Mouse (Mus musculus) MEL (cell line): ENCODE measurements around the gene Mip. TPM values are rescaled to one million over a fixed set of nuclear protein-coding genes. Genes with fewer than 3 reads are reported as not detected.
A peak's percentile ranks its signal among the peaks of the same experiment; 100 is the strongest.

Source experiments
- DNase-seq: peaks from one replicate; pipeline ENCODE4 v3.0.0; 2011; ENCODE audit warnings: low read depth, low spot score
- H3K27ac ChIP-seq: 2 replicates; pipeline ENCODE4 v1.5.1; 2012; ENCODE audit warnings: low read depth, mild to moderate bottlenecking, control low read depth, low read length, moderate library complexity; ENCODE audit not compliant: control insufficient read depth
- H3K27me3 ChIP-seq, 2 experiments: fragments of 150-350 bp in 1 of 2; sonication (generic) in 1 of 2; 2 replicates each; pipeline ENCODE4 v1.6.1; 2012; ENCODE audit warnings: low read length in 2 of 2, mild to moderate bottlenecking in 2 of 2, improper control_type of control experiment in 1 of 2, moderate library complexity in 1 of 2; ENCODE audit not compliant: insufficient read depth in 2 of 2, control insufficient read depth in 1 of 2
- H3K36me3 ChIP-seq, 2 experiments: 2 replicates each; pipeline ENCODE4 v1.6.1; 2012 to 2014; ENCODE audit warnings: low read length in 2 of 2, improper control_type of control experiment in 1 of 2, inconsistent platforms in 1 of 2, mild to moderate bottlenecking in 1 of 2; ENCODE audit not compliant: insufficient read depth in 2 of 2, control insufficient read depth in 1 of 2
- H3K4me1 ChIP-seq, 2 experiments: fragments of 150-350 bp in 1 of 2; sonication (generic) in 1 of 2; 2 replicates each; pipeline ENCODE4 v1.6.1; 2012; ENCODE audit warnings: low read length in 2 of 2, improper control_type of control experiment in 1 of 2, mild to moderate bottlenecking in 1 of 2; ENCODE audit not compliant: insufficient read depth in 2 of 2, control insufficient read depth in 1 of 2
- H3K4me3 ChIP-seq, 2 experiments: fragments of 150-350 bp in 1 of 2; sonication (generic) in 1 of 2; 2 replicates each; pipeline ENCODE4 v1.5.1; 2012; ENCODE audit warnings: low read depth in 2 of 2, low read length in 2 of 2, mild to moderate bottlenecking in 2 of 2, moderate library complexity in 2 of 2, control low read depth in 1 of 2, improper control_type of control experiment in 1 of 2; ENCODE audit not compliant: control insufficient read depth in 1 of 2, insufficient read depth in 1 of 2
- H3K79me2 ChIP-seq: 2 replicates; pipeline ENCODE4 v1.6.1; 2012; ENCODE audit warnings: mild to moderate bottlenecking, low read length, moderate library complexity; ENCODE audit not compliant: control insufficient read depth, poor library complexity, insufficient read depth
- H3K9ac ChIP-seq: 2 replicates; pipeline ENCODE4 v1.6.1; 2012; ENCODE audit warnings: low read depth, mild to moderate bottlenecking, control low read depth, low read length, moderate library complexity; ENCODE audit not compliant: control insufficient read depth, poor library complexity, severe bottlenecking
- H3K9me3 ChIP-seq: fragments of 150-350 bp; sonication (generic); replicated peaks from 2 replicates; pipeline ENCODE4 v1.6.1; 2012; ENCODE audit warnings: mild to moderate bottlenecking, low read length, improper control_type of control experiment, moderate library complexity; ENCODE audit not compliant: insufficient read depth
- BHLHE40 ChIP-seq: IDR thresholded peaks from 2 replicates; pipeline ENCODE4 v1.6.1; 2012; ENCODE audit warnings: low read depth, mild to moderate bottlenecking, inconsistent platforms, low read length, improper control_type of control experiment, borderline replicate concordance
- CHD1 ChIP-seq: IDR thresholded peaks from 2 replicates; pipeline ENCODE4 v1.6.1; 2012; ENCODE audit warnings: low read depth, mild to moderate bottlenecking, inconsistent platforms, low read length, improper control_type of control experiment
- CHD2 ChIP-seq: IDR thresholded peaks from 2 replicates; pipeline ENCODE4 v1.6.1; 2011; ENCODE audit warnings: low read length, improper control_type of control experiment
- CTCF ChIP-seq, 3 experiments: IDR thresholded peaks in 2 of 3; conservative IDR thresholded peaks in 1 of 3; 2 replicates each; pipeline ENCODE4 v1.5.1; 2011 to 2012; ENCODE audit warnings: low read length in 3 of 3, low read depth in 2 of 3, mild to moderate bottlenecking in 2 of 3, improper control_type of control experiment in 1 of 3, inconsistent platforms in 1 of 3, mixed read lengths in 1 of 3, moderate library complexity in 1 of 3; ENCODE audit not compliant: control insufficient read depth in 1 of 3, insufficient read depth in 1 of 3, poor library complexity in 1 of 3, severe bottlenecking in 1 of 3
- E2F4 ChIP-seq: IDR thresholded peaks from 2 replicates; pipeline ENCODE4 v1.6.1; 2011; ENCODE audit warnings: low read depth, low read length, improper control_type of control experiment, borderline replicate concordance
- ELF1 ChIP-seq: IDR thresholded peaks from 2 replicates; pipeline ENCODE4 v1.6.1; 2014; ENCODE audit warnings: low read depth, mild to moderate bottlenecking, inconsistent platforms, low read length, improper control_type of control experiment, moderate library complexity
- EP300 ChIP-seq, 2 experiments: IDR thresholded peaks; 2 replicates each; pipeline ENCODE4 v1.6.1; 2011; ENCODE audit warnings: improper control_type of control experiment in 2 of 2, low read length in 2 of 2, low read depth in 1 of 2, mild to moderate bottlenecking in 1 of 2
- ETS1 ChIP-seq: IDR thresholded peaks from 2 replicates; pipeline ENCODE4 v1.6.1; 2012; ENCODE audit warnings: low read depth, mild to moderate bottlenecking, inconsistent platforms, low read length, improper control_type of control experiment, moderate library complexity
- GABPA ChIP-seq: IDR thresholded peaks from 2 replicates; pipeline ENCODE4 v1.6.1; 2012; ENCODE audit warnings: low read depth, mild to moderate bottlenecking, inconsistent platforms, low read length, improper control_type of control experiment, moderate library complexity
- GATA1 ChIP-seq: IDR thresholded peaks from 2 replicates; pipeline ENCODE4 v1.6.1; 2011; ENCODE audit warnings: low read depth, low read length, improper control_type of control experiment
- HCFC1 ChIP-seq: IDR thresholded peaks from 2 replicates; pipeline ENCODE4 v1.6.1; 2012; ENCODE audit warnings: low read depth, mild to moderate bottlenecking, inconsistent platforms, low read length, improper control_type of control experiment, moderate library complexity
- KAT2A ChIP-seq: conservative IDR thresholded peaks from 2 replicates; pipeline ENCODE4 v1.6.1; 2012; ENCODE audit warnings: low read depth, low read length, improper control_type of control experiment, inconsistent platforms
- MAFK ChIP-seq: IDR thresholded peaks from 2 replicates; pipeline ENCODE4 v1.6.1; 2011; ENCODE audit warnings: low read depth, mild to moderate bottlenecking, low read length, improper control_type of control experiment, borderline replicate concordance
- MAX ChIP-seq: IDR thresholded peaks from 2 replicates; pipeline ENCODE4 v1.6.1; 2011; ENCODE audit warnings: low read length, improper control_type of control experiment
- MXI1 ChIP-seq: IDR thresholded peaks from 2 replicates; pipeline ENCODE4 v1.6.1; 2011; ENCODE audit warnings: mild to moderate bottlenecking, low read depth, low read length, improper control_type of control experiment
- MYB ChIP-seq: IDR thresholded peaks from 2 replicates; pipeline ENCODE4 v1.6.1; 2011; ENCODE audit warnings: mild to moderate bottlenecking, low read depth, low read length, improper control_type of control experiment
- NRF1 ChIP-seq: IDR thresholded peaks from 2 replicates; pipeline ENCODE4 v1.6.1; 2014; ENCODE audit warnings: low read depth, mild to moderate bottlenecking, inconsistent platforms, low read length, improper control_type of control experiment, moderate library complexity; ENCODE audit not compliant: poor library complexity, insufficient read depth, severe bottlenecking
- POLR2A ChIP-seq, 2 experiments: IDR thresholded peaks; 2 replicates each; pipeline ENCODE4 v1.6.1; 2011 to 2012; ENCODE audit warnings: low read length in 2 of 2, mild to moderate bottlenecking in 2 of 2, control low read depth in 1 of 2, improper control_type of control experiment in 1 of 2, low read depth in 1 of 2, moderate library complexity in 1 of 2; ENCODE audit not compliant: control insufficient read depth in 1 of 2, insufficient read depth in 1 of 2, poor library complexity in 1 of 2
- POLR2AphosphoS2 ChIP-seq: IDR thresholded peaks from 2 replicates; pipeline ENCODE4 v1.6.1; 2011; ENCODE audit warnings: low read length, improper control_type of control experiment
- RCOR1 ChIP-seq: IDR thresholded peaks from 2 replicates; pipeline ENCODE4 v1.6.1; 2012; ENCODE audit warnings: low read depth, mild to moderate bottlenecking, inconsistent platforms, low read length, improper control_type of control experiment
- SIN3A ChIP-seq: IDR thresholded peaks from 2 replicates; pipeline ENCODE4 v1.6.1; 2012; ENCODE audit warnings: low read length, improper control_type of control experiment, inconsistent platforms
- TAL1 ChIP-seq: IDR thresholded peaks from 2 replicates; pipeline ENCODE4 v1.6.1; 2012; ENCODE audit warnings: mild to moderate bottlenecking, inconsistent platforms, low read length, moderate library complexity, mixed read lengths
- TBP ChIP-seq: IDR thresholded peaks from 2 replicates; pipeline ENCODE4 v1.8.0; 2011; ENCODE audit warnings: low read depth, low read length, improper control_type of control experiment
- TCF12 ChIP-seq: IDR thresholded peaks from 2 replicates; pipeline ENCODE4 v1.6.1; 2014; ENCODE audit warnings: low read depth, mild to moderate bottlenecking, inconsistent platforms, low read length, improper control_type of control experiment, moderate library complexity
- USF2 ChIP-seq, 2 experiments: IDR thresholded peaks; 2 replicates each; pipeline ENCODE4 v1.6.1; 2011 to 2012; ENCODE audit warnings: improper control_type of control experiment in 2 of 2, low read length in 2 of 2, borderline replicate concordance in 1 of 2, inconsistent platforms in 1 of 2, low read depth in 1 of 2, mild to moderate bottlenecking in 1 of 2; ENCODE audit not compliant: insufficient read depth in 1 of 2
- ZMIZ1 ChIP-seq: IDR thresholded peaks from 2 replicates; pipeline ENCODE4 v1.6.1; 2012; ENCODE audit warnings: low read depth, mild to moderate bottlenecking, inconsistent platforms, low read length, improper control_type of control experiment, moderate library complexity
- ZNF384 ChIP-seq: IDR thresholded peaks from 2 replicates; pipeline ENCODE4 v1.6.1; 2012; ENCODE audit warnings: low read depth, mild to moderate bottlenecking, inconsistent platforms, low read length, improper control_type of control experiment
- polyA plus RNA-seq, 2 experiments: library from polyadenylated mRNA; stranded (reverse) in 1 of 2; unstranded in 1 of 2; fragments of >175 nt in 1 of 2; fragments of >200 nt in 1 of 2; gene quantifications; 2 replicates each; pipeline versions ENCODE4 v1.2.1 to v1.2.4; 2012; ENCODE audit warnings: low replicate concordance in 2 of 2, low read depth in 1 of 2; ENCODE audit not compliant: insufficient read length in 2 of 2, insufficient read depth in 1 of 2, missing spikeins in 1 of 2
- total RNA-seq: library from RNA; depleted of rRNA; stranded (reverse); fragments of 300-350 nt; gene quantifications from 2 replicates; pipeline ENCODE4 v1.2.3, GENCODE M21; 2012

Gene Mip
- total and polyA plus RNA-seq, 3 experiments, result 0.04 TPM; not detected in 2

GRCm38 (mm10) chr10:128191472-128191871 is 34.2 kb upstream of the Mip start:
- no peaks in the 10 kb centered on the region; the same call in 1 of the 2 replicates for H3K79me2 ChIP-seq
- no peak overlapping the region for H3K9ac ChIP-seq
- TF ChIP-seq TBP, result peak; percentile 35; the same call in 1 of the 2 replicates
- TF ChIP-seq SIN3A, result peak; percentile 73
- peak; percentile 58 for TF ChIP-seq MXI1
- no peak for TF ChIP-seq MAFK
- peak; percentile 92 for TF ChIP-seq GATA1
- no peak for TF ChIP-seq CHD1
- TF ChIP-seq POLR2A (IDR thresholded peaks at IDR 0.05; ENCODE audit: control insufficient read depth in 1 of 2, insufficient read depth in 1 of 2, low read depth in 1 of 2, low read length in 2 of 2, poor library complexity in 1 of 2), result no peak
- no peak for TF ChIP-seq USF2 (IDR thresholded peaks at IDR 0.05; ENCODE audit: borderline replicate concordance in 1 of 2, insufficient read depth in 1 of 2, low read depth in 1 of 2, low read length in 2 of 2)
- TF ChIP-seq ETS1, result peak; percentile 68; the same call in 1 of the 2 replicates
- peak; percentile 75 to 84 for TF ChIP-seq EP300 (IDR thresholded peaks at IDR 0.05; ENCODE audit: low read depth in 1 of 2, low read length in 2 of 2)
- TF ChIP-seq MYB, result 0 out of 2 replicates have a peak, but pooled peaks have one; percentile 56
- no peak for TF ChIP-seq GABPA
- no peak for TF ChIP-seq POLR2AphosphoS2
- no peak; a peak in 1 of 6 replicates for TF ChIP-seq CTCF (IDR thresholded peaks at IDR 0.05 in 2 of 3, conservative IDR thresholded peaks at IDR 0.05 in 1 of 3; ENCODE audit: control insufficient read depth in 1 of 3, insufficient read depth in 1 of 3, low read depth in 2 of 3, low read length in 3 of 3, poor library complexity in 1 of 3, severe bottlenecking in 1 of 3)
- TF ChIP-seq TAL1, result no peak
- peak; percentile 92 for TF ChIP-seq RCOR1
- no peak for TF ChIP-seq ZMIZ1
- TF ChIP-seq BHLHE40, result no peak
- TF ChIP-seq E2F4, result no peak
- no peak for TF ChIP-seq ELF1
- TF ChIP-seq ZNF384, result no peak
- no peak for TF ChIP-seq CHD2
- TF ChIP-seq KAT2A, result no peak
- no peak for TF ChIP-seq NRF1
- no peak for TF ChIP-seq HCFC1
- TF ChIP-seq TCF12, result peak; percentile 62; the same call in 1 of the 2 replicates
- TF ChIP-seq MAX, result no peak
- H3K27ac ChIP-seq, result peak overlapping the region; percentile 21; the same call in 1 of the 2 replicates
- no peaks in the 10 kb centered on the region for H3K9me3 ChIP-seq
- H3K4me3 ChIP-seq, result 0 out of 4 replicates have a peak overlapping the region, but pooled peaks of 1 of the 2 experiments have one; percentile 5
- H3K4me1 ChIP-seq, result peaks cover 3 to 29% of the 10 kb centered on the region in 2 experiments
- DNase-seq, result peak; percentile 78
- no peaks in the 10 kb centered on the region for H3K27me3 ChIP-seq
- H3K36me3 ChIP-seq, result peaks cover 0 to 19% of the 10 kb centered on the region in 2 experiments; a peak in 2 of 4 replicates
